Mouse (Mus musculus): Measurements from ENCODE around the gene Mgat4d.

DNA sequence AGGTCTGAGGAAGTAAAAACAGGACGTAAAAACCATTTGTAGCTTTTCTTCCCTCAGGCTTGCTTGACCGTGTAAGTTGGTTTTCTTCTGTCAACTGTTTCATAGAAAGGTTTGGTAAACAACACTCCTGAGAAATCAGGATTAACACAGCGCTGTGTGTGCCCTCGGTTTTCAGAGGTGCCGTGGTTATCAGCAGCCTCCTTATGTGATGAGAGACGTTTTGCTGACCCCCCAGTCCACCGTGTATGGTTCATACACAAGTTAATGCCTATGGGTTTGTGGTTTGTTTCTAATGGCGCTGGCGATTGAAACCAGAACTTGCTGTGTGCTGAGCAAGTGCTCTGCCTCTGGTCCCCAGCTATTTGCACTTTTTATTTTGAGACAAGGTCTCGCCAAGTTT, 57.3 kb downstream of the Mgat4d start:
- TF ChIP-seq CTCF (IDR thresholded peaks at IDR 0.05; ENCODE audit: low read depth, low read length) (no peak), POLR2A (IDR thresholded peaks at IDR 0.05; ENCODE audit: borderline replicate concordance, low read depth, low read length) (no peak)
